Mouse (Mus musculus) 3134 (cell line): Measurements from ENCODE around the gene Hps4.
"Not testable (repeated sequence)": the region's sequence is repeated elsewhere in the genome, so short reads cannot be mapped to it uniquely, and the experiment has no call there.

Experiments used
- DNase-seq: peaks from one replicate; pipeline ENCODE4 v3.0.0-alpha.2; 2011; ENCODE audit warnings: low spot score; ENCODE audit not compliant: insufficient read length; ENCODE audit errors: extremely low read depth

The Hps4 gene

GRCm38 (mm10) chr5:112342463-112343204 is at the start of gene Hps4, which contains the start of gene Srrd:
TSS of gene Hps4 (plus strand) at chr5:112343083.
TSS of gene Srrd (minus strand) at chr5:112343040.
- DNase-seq: peak; percentile 73

DNA sequence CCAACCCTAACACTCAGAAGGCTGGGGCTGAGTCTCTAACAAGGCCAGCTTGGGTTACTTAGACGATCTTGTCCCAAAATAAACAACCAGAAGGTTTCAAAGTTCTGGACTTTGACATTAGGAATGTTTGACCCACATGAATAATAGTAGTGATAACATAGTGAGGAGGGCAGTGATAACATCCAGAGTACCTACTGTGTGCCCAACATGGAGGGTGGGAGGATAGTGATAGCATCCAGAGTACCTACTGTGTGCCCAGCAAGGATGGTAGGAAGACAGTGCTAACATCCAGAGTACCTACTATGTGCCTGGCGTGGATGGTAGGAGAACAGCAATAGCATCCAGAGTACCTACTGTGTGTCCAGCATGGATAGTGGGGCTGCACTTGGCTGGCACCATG is 49.1 kb upstream of the Hps4 start:
- no peak for DNase-seq

GRCm38 (mm10) chr5:112294696-112295095 is 48.2 kb upstream of the Hps4 start:
- no peak for DNase-seq

DNA sequence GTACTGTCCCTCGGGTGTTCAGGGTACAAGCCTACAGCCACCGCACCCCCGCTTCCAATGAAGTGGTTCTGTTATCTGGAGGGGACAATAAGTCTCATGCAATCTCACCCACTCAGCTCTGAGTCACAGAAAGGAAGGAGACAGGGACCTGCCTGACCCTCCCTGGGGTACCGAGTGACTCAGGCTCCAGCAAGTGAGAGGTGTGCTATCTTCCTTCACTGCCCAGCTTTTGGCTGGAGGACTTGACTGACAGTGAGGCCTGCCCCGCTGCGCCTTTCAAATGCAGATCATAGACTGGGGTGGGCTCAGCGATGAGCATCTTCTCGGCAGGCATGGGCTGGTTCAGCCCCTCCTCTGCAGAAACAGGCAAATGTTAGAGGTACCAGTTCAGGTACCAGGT is 47.7 kb upstream of the Hps4 start:
- DNase-seq: no peak

GRCm38 (mm10) chr5:112295564-112295963 is 47.3 kb upstream of the Hps4 start:
- DNase-seq: no peak

GRCm38 (mm10) chr5:112296404-112297181 is 46.3 kb upstream of the Hps4 start:
- DNase-seq: no peak

- DNase-seq: no peak
These were observed 45.6 kb upstream of the Hps4 start for GRCm38 (mm10) chr5:112297257-112297656.

DNA sequence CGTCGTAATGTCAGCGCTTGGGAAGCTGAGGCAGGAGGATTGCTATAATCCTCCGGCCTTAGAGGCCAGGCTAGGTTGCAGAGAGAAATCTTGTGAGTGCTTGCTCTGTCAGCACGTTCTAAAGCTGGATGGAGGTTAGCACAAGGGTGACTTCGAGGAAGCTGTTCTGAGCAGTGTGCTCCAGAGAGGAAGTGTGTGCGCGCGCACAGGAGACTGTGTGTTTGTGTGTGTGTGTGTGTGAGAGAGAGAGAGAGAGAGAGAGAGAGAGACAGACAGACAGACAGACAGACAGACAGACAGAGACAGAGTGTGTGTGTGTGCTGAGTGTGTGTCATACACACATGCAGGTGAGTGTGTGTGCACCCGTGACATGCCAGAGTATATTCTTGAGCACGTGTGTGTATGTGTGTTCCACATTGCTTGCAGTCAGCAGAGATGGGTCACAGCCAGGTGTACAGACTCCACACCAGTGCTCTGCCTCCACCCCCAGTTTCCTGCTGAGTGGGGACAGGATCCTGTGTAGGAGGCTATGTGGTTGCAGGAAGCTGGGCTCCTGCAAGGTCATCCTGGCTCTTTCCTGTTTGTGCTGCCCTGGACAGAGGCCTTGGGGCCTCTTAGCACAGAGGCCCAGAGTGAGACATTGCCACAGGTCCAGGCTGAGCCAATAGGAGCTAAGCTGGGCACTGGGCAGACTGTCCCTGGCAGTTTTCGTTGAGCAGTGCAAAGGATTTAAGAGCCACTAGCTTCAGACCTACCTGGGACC is 44.5 kb upstream of the Hps4 start:
- no peak for DNase-seq

GRCm38 (mm10) chr5:112299399-112299798 is 43.5 kb upstream of the Hps4 start:
- DNase-seq: no peak

- no peak for DNase-seq
These were observed 42.8 kb upstream of the Hps4 start for GRCm38 (mm10) chr5:112300112-112300511.

DNA sequence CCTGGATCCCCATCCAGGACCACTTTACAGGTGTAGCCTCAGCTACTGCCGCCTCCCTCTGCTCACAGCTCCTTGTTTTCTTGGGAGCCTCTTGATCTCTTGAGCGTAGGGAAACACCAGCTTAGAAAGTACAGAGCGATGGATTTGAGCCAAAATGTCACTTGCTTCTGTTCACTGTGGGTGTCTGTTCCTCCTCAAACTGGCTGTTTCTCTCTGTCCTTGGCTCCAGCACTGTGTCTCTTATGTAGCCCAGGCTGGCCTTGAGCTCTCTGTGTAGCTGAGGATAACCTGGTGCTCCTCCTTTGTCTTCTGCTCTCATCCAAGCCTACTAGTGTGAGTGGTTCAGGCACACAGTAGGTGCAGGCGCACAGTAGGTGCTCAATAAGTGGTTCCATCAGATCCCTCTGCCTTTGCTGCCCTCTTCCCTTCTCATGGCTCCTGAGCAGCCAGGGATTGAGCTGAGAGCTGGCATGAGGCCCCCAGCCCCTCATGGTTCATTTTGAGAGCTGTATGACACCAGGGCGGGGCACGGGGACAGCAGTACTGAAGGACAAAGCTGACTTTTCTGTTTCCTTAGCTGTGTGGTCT is 42.1 kb upstream of the Hps4 start:
- no peak for DNase-seq

- DNase-seq: no peak
These were observed 41.2 kb upstream of the Hps4 start for GRCm38 (mm10) chr5:112301694-112302093.

DNA sequence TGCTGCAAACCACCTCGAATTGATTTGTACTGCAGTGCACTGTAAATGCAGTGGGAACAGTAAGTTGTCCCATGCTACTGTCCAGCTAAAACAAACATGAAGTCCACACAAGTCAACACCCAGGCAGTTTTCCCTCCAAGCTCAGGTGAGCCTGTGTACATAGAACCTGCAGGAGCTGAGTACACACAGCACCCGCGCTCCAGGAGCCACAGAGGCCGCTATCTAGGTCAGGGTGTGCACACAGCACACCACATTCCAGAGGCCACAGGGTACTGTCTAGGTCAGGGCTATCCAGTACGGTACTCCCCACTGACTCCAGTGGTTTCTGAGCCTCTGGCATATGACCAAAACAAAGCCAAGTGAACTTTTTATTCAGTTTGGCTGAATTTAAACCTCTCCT is 40.6 kb upstream of the Hps4 start:
- DNase-seq: no peak

- DNase-seq: no peak
These were observed 37.0 kb upstream of the Hps4 start for GRCm38 (mm10) chr5:112305842-112306241.

DNA sequence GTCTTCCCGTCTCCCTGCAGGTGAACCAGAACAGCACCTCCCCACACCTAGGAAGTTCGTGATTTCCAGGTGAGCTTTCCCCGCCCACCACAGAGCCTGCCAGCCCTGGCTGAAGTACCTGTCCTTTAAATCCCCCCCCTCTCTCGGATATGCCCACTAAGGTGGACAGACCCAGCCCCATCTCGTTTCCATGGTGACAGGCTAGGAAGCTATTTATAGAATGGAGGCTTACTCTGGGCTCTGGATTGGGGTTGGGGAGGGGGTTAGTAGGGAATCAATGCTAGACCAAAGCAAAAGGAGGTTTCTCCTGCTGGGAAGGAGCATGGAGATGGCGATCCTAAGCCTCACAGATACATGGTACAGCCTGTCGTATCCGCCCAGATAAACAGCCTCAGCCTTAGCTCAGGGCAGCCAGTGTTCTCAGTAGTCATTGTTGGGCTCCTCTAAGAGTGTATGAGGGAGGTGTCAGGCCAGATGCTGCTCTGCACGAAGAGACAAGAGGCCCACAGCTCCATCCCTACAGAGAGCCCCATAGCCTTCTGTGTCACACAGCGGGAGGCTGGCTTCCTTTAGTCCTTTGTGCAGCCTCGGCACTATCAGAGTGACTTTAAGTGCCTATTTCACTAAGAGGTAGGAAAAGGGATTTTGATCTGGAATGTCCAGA is 29.5 kb upstream of the Hps4 start:
- no peak for DNase-seq

DNA sequence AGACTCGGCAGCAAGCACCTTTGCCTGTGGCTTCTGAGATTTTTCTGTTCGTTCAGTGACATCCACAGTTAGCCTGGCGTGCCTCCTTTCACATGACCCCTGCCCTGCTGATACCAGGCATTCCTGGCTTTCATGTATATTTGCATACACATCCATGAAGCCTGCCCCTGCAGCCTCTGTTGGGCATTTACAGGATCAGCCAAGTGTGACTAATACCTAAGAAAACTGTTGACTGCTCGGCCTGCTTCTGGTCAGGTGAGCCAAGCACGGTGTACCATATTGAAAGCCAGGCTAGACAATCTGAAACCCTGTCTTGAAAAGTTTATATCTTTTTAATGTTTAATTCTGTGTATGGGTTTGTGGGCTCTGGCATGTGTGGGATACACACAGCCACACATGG is 26.4 kb upstream of the Hps4 start:
- no peak for DNase-seq

GRCm38 (mm10) chr5:112317328-112317727 is 25.6 kb upstream of the Hps4 start:
- no peak for DNase-seq

DNA sequence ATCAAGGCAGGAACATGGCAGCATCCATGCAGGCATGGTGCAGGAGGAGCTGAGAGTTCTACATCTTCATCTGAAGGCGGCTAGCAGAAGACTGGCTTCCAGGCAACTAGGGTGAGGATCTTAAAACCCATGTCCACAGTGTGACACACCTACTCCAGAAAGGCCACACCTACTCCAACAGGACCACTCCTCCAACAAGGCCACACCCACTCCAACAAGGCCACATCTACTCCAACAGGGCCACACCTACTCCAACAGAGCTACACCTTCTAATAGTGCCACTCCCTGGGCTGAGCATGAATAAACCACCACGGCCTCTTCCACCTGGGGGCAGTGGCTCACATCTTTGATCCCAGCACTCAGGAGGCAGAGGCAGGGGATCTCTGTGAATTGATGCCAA is 23.5 kb upstream of the Hps4 start:
- not testable (repeated sequence) for DNase-seq

DNA sequence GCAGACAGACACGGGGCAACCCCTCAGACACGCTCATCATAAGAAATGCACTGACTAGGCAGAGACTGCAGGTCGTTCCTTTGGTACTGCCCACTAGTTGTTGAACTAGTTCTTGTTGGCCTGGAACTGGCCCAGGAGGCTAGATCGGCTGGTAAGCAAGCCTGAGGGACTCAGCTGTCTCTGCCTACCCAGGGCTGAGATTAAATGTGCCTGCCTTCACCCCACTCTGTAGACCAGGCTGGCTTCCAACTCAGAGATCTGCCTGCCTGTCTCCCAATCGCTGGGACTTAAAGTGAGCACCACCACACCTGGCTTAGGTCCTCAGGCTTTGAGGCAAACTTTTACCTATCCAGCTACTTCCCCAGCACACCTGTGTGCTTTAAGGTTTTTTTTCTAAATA is 22.5 kb upstream of the Hps4 start:
- no peak for DNase-seq

DNA sequence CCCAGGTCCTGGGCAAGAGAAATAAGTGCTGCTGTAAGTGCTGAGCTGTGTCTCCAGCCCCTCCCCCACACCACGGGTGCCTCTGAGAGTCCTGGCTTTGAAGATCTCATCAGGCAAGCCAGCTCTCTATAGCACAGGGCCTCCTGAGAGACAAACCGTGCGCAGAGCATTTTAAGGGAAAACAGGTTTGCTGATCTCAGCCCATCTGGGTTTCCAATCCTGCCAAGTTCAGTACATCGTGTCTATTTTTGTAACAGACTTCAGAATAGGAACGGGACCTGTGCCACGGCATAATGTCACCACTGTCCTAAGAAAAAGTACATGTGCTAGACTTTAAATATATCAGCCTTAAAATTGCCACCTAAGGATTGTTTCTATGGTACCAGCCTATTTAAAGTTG is 21.9 kb upstream of the Hps4 start:
- no peak for DNase-seq
